Mouse (Mus musculus) testis, adult 2 months (tissue): ENCODE data around the gene Radil. TPM values are rescaled to one million over a fixed set of nuclear protein-coding genes. Genes with fewer than 3 reads are reported as not detected.

Source experiments
- H3K27ac ChIP-seq: fragments of 200-500 bp; 2 replicates; pipeline ENCODE4 v1.5.1; 2012; ENCODE audit warnings: low read depth, low read length; ENCODE audit not compliant: control insufficient read depth, insufficient read depth
- H3K27me3 ChIP-seq: fragments of 200-500 bp; 2 replicates; pipeline ENCODE4 v1.6.1; 2012; ENCODE audit warnings: mild to moderate bottlenecking, low read length, moderate library complexity; ENCODE audit not compliant: control insufficient read depth, insufficient read depth
- H3K36me3 ChIP-seq: fragments of 200-500 bp; 2 replicates; pipeline ENCODE4 v1.6.1; 2012; ENCODE audit warnings: mild to moderate bottlenecking, low read length; ENCODE audit not compliant: control insufficient read depth, insufficient read depth
- H3K4me1 ChIP-seq: fragments of 200-500 bp; 2 replicates; pipeline ENCODE4 v1.6.1; 2012; ENCODE audit warnings: low read length; ENCODE audit not compliant: control insufficient read depth, insufficient read depth
- H3K4me3 ChIP-seq: fragments of 200-500 bp; 2 replicates; pipeline ENCODE4 v1.5.1; 2012; ENCODE audit warnings: low read depth, mild to moderate bottlenecking, low read length, moderate library complexity, mixed read lengths; ENCODE audit not compliant: control insufficient read depth
- CTCF ChIP-seq: fragments of 200-500 bp; IDR thresholded peaks from 2 replicates; pipeline ENCODE4 v1.5.1; 2012; ENCODE audit warnings: low read depth, mild to moderate bottlenecking, inconsistent platforms, low read length, moderate library complexity; ENCODE audit not compliant: control insufficient read depth, insufficient read depth, insufficient replicate concordance
- POLR2A ChIP-seq: fragments of 200-500 bp; IDR thresholded peaks from 2 replicates; pipeline ENCODE4 v1.6.1; 2012; ENCODE audit warnings: low read depth, mild to moderate bottlenecking, inconsistent platforms, low read length, moderate library complexity; ENCODE audit not compliant: control insufficient read depth
- polyA plus RNA-seq: library from polyadenylated mRNA; depleted of rRNA; stranded (reverse); fragments of >200 nt; gene quantifications from 2 replicates; pipeline ENCODE4 v1.2.3, GENCODE M21; 2012; rRNA removed

The Radil gene
- polyA plus RNA-seq, 1 experiment, result 38.2 TPM

- no peak overlapping the region for H3K27ac ChIP-seq
- H3K36me3 ChIP-seq, result no peaks in the 10 kb centered on the region
- peaks cover 23% of the 10 kb centered on the region for H3K4me1 ChIP-seq
- no peak overlapping the region for H3K4me3 ChIP-seq
- no peaks in the 10 kb centered on the region for H3K27me3 ChIP-seq
- TF ChIP-seq POLR2A, result no peak
- TF ChIP-seq CTCF, result no peak
Measured at GRCm38 (mm10) chr5:142441332-142442044, 109.4 kb downstream of the Radil start.

- Histone ChIP-seq H3K27ac (no peak overlapping the region; the same call in 1 of the 2 replicates), H3K4me1 (peaks cover 23% of the 10 kb centered on the region), H3K4me3 (peak overlapping the region; percentile 34), H3K27me3 (no peaks in the 10 kb centered on the region), H3K36me3 (no peaks in the 10 kb centered on the region)
- TF ChIP-seq POLR2A (no peak), CTCF (no peak)
Measured at GRCm38 (mm10) chr5:142440451-142441147, 110.3 kb downstream of the Radil start.

GRCm38 (mm10) chr5:142439911-142440432 is 110.9 kb downstream of the Radil start:
- no peak for TF ChIP-seq POLR2A
- no peak for TF ChIP-seq CTCF
- Histone ChIP-seq H3K4me1 (peaks cover 23% of the 10 kb centered on the region), H3K27me3 (no peaks in the 10 kb centered on the region), H3K4me3 (no peak overlapping the region), H3K27ac (no peak overlapping the region; the same call in 1 of the 2 replicates), H3K36me3 (no peaks in the 10 kb centered on the region)

GRCm38 (mm10) chr5:142438380-142438938 is 112.4 kb downstream of the Radil start:
- Histone ChIP-seq H3K27ac (no peak overlapping the region), H3K4me3 (no peak overlapping the region), H3K4me1 (peaks cover 20% of the 10 kb centered on the region), H3K36me3 (no peaks in the 10 kb centered on the region), H3K27me3 (no peaks in the 10 kb centered on the region)
- TF ChIP-seq CTCF (no peak), POLR2A (no peak)

- Histone ChIP-seq H3K4me1 (peaks cover 13% of the 10 kb centered on the region), H3K27ac (no peak overlapping the region), H3K27me3 (no peaks in the 10 kb centered on the region), H3K36me3 (no peaks in the 10 kb centered on the region), H3K4me3 (no peak overlapping the region)
- no peak for TF ChIP-seq CTCF
- no peak for TF ChIP-seq POLR2A
Measured at GRCm38 (mm10) chr5:142435736-142436135, 115.2 kb downstream of the Radil start.

Other genes with a start within 250 kb of the Radil start
- 16.8 and 17.0 TPM in 2 replicates for gene Foxk1, start 149.6 kb downstream of the Radil start, polyA plus RNA-seq
- gene Ap5z1, start 87.2 kb downstream of the Radil start, polyA plus RNA-seq, result 11.7 and 13.4 TPM in 2 replicates
- 139 and 155 TPM in 2 replicates for gene Papolb, start 21.0 kb downstream of the Radil start, polyA plus RNA-seq
- 19.6 and 25.6 TPM in 2 replicates for gene Mmd2, start 57.7 kb upstream of the Radil start, polyA plus RNA-seq
- 60.6 and 61.0 TPM in 2 replicates for gene Wipi2, start 76.6 kb upstream of the Radil start, polyA plus RNA-seq
- 0.53 and 0.67 TPM in 2 replicates for gene Slc29a4, start 141.4 kb upstream of the Radil start, polyA plus RNA-seq